In genomic region chr13:93924735-93925432, GRCm38 (mm10) we compare ENCODE assay signal across 19 mouse cellular contexts.
DNase-seq lines count a peak whose midpoint lies in the region; ATAC-seq and TF ChIP-seq lines count a peak whose summit lies in the region.
"Had no signal": no experiment of that assay in that cellular context is flagged by ENCODE, and none has a peak within 500 bp of the region (broad histone marks: within the 10 kb centered on the region; RNA-seq: fewer than 3 reads in every experiment).

No protein-coding gene starts in this region.

- no peak overlapping the region for H3K9ac ChIP-seq in heart, embryonic 12.5 days
- H3K9ac ChIP-seq in lung, embryonic 14.5 days: no peak overlapping the region; the same call in 1 of the 2 replicates
- no peak overlapping the region for H3K9ac ChIP-seq in limb, embryonic 12.5 days (replicated peaks)
- H3K9ac ChIP-seq: limb, embryonic 13.5 days; liver, postnatal 0 days had no signal

- 71% methylated on average over 9 of the region's 9 CpGs for WGBS in heart, embryonic 10.5 days
- WGBS in heart, embryonic 12.5 days: 75% methylated on average over 9 of the region's 9 CpGs
- WGBS in lung, embryonic 14.5 days: 63% methylated on average over 9 of the region's 9 CpGs
- 70% methylated on average over 9 of the region's 9 CpGs for WGBS in limb, embryonic 12.5 days

- ATAC-seq in heart, embryonic 12.5 days (ENCODE audit: insufficient number of reproducible peaks, low FRiP score): no peak
- ATAC-seq in lung, embryonic 14.5 days (ENCODE audit: insufficient read depth): peak; percentile 40
- ATAC-seq in limb, embryonic 12.5 days (ENCODE audit: insufficient number of reproducible peaks, insufficient read depth, low FRiP score, low TSS enrichment, low read depth): 0 out of 2 replicates have a peak, but pooled peaks have one; percentile 39
- ATAC-seq: inflammation-experienced regulatory T-cells, adult 6 months; liver, postnatal 0 days had no signal

- H3K4me3 ChIP-seq in heart, embryonic 10.5 days: no peak overlapping the region
- H3K4me3 ChIP-seq in heart, embryonic 12.5 days: no peak overlapping the region
- no peak overlapping the region for H3K4me3 ChIP-seq in lung, embryonic 14.5 days (ENCODE audit: low read depth, low read length)
- no peak overlapping the region for H3K4me3 ChIP-seq in limb, embryonic 12.5 days (replicated peaks)
- H3K4me3 ChIP-seq: limb, embryonic 13.5 days; myocyte had no signal

- H3K27me3 ChIP-seq in heart, embryonic 10.5 days (ENCODE audit: insufficient read depth, poor library complexity, severe bottlenecking): 0 out of 2 replicates have a peak, but pooled peaks cover 4% of the 10 kb centered on the region
- no peaks in the 10 kb centered on the region for H3K27me3 ChIP-seq in heart, embryonic 12.5 days (replicated peaks)
- no peaks in the 10 kb centered on the region for H3K27me3 ChIP-seq in lung, embryonic 14.5 days (ENCODE audit: insufficient read depth, low read length)
- no peaks in the 10 kb centered on the region for H3K27me3 ChIP-seq in limb, embryonic 12.5 days
- H3K27me3 ChIP-seq: limb, embryonic 13.5 days had no signal

- DNase-seq in heart, embryonic 10.5 days (ENCODE audit: low spot score): no peak
- DNase-seq in lung, embryonic 14.5 days: peak; percentile 43
- DNase-seq in lung, postnatal 25 days (ENCODE audit: low spot score): no peak
- peak; percentile 55 for DNase-seq in brain, adult 2 months (ENCODE audit: low read depth, low spot score)
- DNase-seq in natural killer cell, adult 2 months (ENCODE audit: low spot score in 2 of 2): no peak
- no peak for DNase-seq in left cerebral cortex, adult 9 months (ENCODE audit: low spot score in 2 of 2)
- DNase-seq: adrenal gland, postnatal 10 days; cerebellum, postnatal 10 days; kidney, postnatal 25 days; layer of hippocampus, postnatal 36 days; liver, postnatal 0 days; right cerebral cortex, adult 18-20 months had no signal

- H3K27ac ChIP-seq in heart, embryonic 10.5 days: peak overlapping the region; percentile 44; the same call in 1 of the 2 replicates
- no peak overlapping the region for H3K27ac ChIP-seq in heart, embryonic 12.5 days (ENCODE audit: poor library complexity, severe bottlenecking)
- peak overlapping the region; percentile 72 for H3K27ac ChIP-seq in lung, embryonic 14.5 days (ENCODE audit: low read depth)
- H3K27ac ChIP-seq in limb, embryonic 12.5 days: 0 out of 2 replicates have a peak overlapping the region, but pooled peaks have one; percentile 31
- H3K27ac ChIP-seq: limb, embryonic 13.5 days had no signal

- H3K9me3 ChIP-seq in heart, embryonic 10.5 days: no peaks in the 10 kb centered on the region
- no peaks in the 10 kb centered on the region for H3K9me3 ChIP-seq in heart, embryonic 12.5 days (replicated peaks)
- no peaks in the 10 kb centered on the region for H3K9me3 ChIP-seq in lung, embryonic 14.5 days (ENCODE audit: low read depth, low read length)
- no peaks in the 10 kb centered on the region for H3K9me3 ChIP-seq in limb, embryonic 12.5 days
- H3K9me3 ChIP-seq: G1E; limb, embryonic 13.5 days had no signal

- no peak for TF ChIP-seq CTCF in lung, embryonic 14.5 days (IDR thresholded peaks at IDR 0.05; ENCODE audit: low read depth)

- no peak overlapping the region for H3K4me2 ChIP-seq in heart, embryonic 12.5 days
- H3K4me2 ChIP-seq in lung, embryonic 14.5 days: no peak overlapping the region
- H3K4me2 ChIP-seq in limb, embryonic 12.5 days: no peak overlapping the region
- H3K4me2 ChIP-seq: heart, embryonic 11.5 days; limb, embryonic 13.5 days had no signal

- H3K36me3 ChIP-seq in heart, embryonic 10.5 days: no peaks in the 10 kb centered on the region
- H3K36me3 ChIP-seq in heart, embryonic 12.5 days: no peaks in the 10 kb centered on the region
- no peaks in the 10 kb centered on the region for H3K36me3 ChIP-seq in lung, embryonic 14.5 days (ENCODE audit: insufficient read depth)
- no peaks in the 10 kb centered on the region for H3K36me3 ChIP-seq in limb, embryonic 12.5 days
- H3K36me3 ChIP-seq: G1E; limb, embryonic 13.5 days had no signal

- H3K4me1 ChIP-seq in heart, embryonic 10.5 days: peaks cover 39% of the 10 kb centered on the region
- H3K4me1 ChIP-seq in heart, embryonic 12.5 days (replicated peaks): peaks cover 42% of the 10 kb centered on the region
- peaks cover 18% of the 10 kb centered on the region; the same call in 1 of the 2 replicates for H3K4me1 ChIP-seq in lung, embryonic 14.5 days (ENCODE audit: insufficient read depth)
- peaks cover 52% of the 10 kb centered on the region for H3K4me1 ChIP-seq in limb, embryonic 12.5 days (replicated peaks)

Comparison
In these comparisons a context has a peak if more than half of its experiments do, and no peak if none do; other contexts are left out.
1. DNase-seq: peak in lung, embryonic 14.5 days (single experiment) and brain, adult 2 months (single experiment); none in heart, embryonic 10.5 days (single experiment), lung, postnatal 25 days (single experiment), natural killer cell, adult 2 months (0 of 2) and left cerebral cortex, adult 9 months (0 of 2).